Mouse (Mus musculus): Measurements from ENCODE around the gene Aicda. TPM values are rescaled to one million over a fixed set of nuclear protein-coding genes. Genes with fewer than 3 reads are reported as not detected.

Aicda gene
- total and polyA plus RNA-seq, 2 experiments from 2014 or later: 0.11 to 0.49 TPM

- WGBS: 80% methylated on average over 4 of the region's 4 CpGs
- no peaks in the 10 kb centered on the region for H3K36me3 ChIP-seq (ENCODE audit: insufficient read depth, low read length)
- no peak overlapping the region for H3K9ac ChIP-seq (replicated peaks; ENCODE audit: low read length, poor library complexity, severe bottlenecking)
- DNase-seq (ENCODE audit: low spot score) (no peak), ATAC-seq (ENCODE audit: low FRiP score) (no peak)
- no peak overlapping the region for H3K4me3 ChIP-seq (ENCODE audit: low read depth, low read length)
- H3K9me3 ChIP-seq (ENCODE audit: low read length): no peaks in the 10 kb centered on the region
- H3K4me2 ChIP-seq (ENCODE audit: low read depth, low read length, poor library complexity, severe bottlenecking): no peak overlapping the region
- no peak overlapping the region for H3K27ac ChIP-seq (ENCODE audit: low read depth, low read length)
- no peaks in the 10 kb centered on the region for H3K4me1 ChIP-seq (ENCODE audit: insufficient read depth, low read length)
- TF ChIP-seq CTCF (IDR thresholded peaks at IDR 0.05): no peak
- no peaks in the 10 kb centered on the region for H3K27me3 ChIP-seq (ENCODE audit: insufficient read depth, low read length)
These were observed 58.8 kb downstream of the Aicda start for GRCm38 (mm10) chr6:122612426-122612825.

Other genes starting within 250 kb of the Aicda start
- 47.2 and 51.5 TPM in 2 replicates for gene M6pr, start 245.1 kb upstream of the Aicda start, total RNA-seq (2014; rRNA removed)
- 42.1 and 44.0 TPM in 2 replicates for gene M6pr, start 245.1 kb upstream of the Aicda start, polyA plus RNA-seq (2015; fragmentation: Nextera tagmentation; extraction: Ambion mirVana)
- 60.5 and 67.1 TPM in 2 replicates for gene Phc1, start 213.2 kb upstream of the Aicda start, total RNA-seq (2014; rRNA removed)
- gene Phc1, start 213.2 kb upstream of the Aicda start, polyA plus RNA-seq (2015; fragmentation: Nextera tagmentation; extraction: Ambion mirVana): 24.7 and 26.8 TPM in 2 replicates
- 134 and 164 TPM in 2 replicates for gene Rimklb, start 55.0 kb upstream of the Aicda start, total RNA-seq (2014; rRNA removed)
- gene Rimklb, start 55.0 kb upstream of the Aicda start, polyA plus RNA-seq (2015; fragmentation: Nextera tagmentation; extraction: Ambion mirVana): 114 and 120 TPM in 2 replicates
- gene Mfap5, start 48.0 kb upstream of the Aicda start, total RNA-seq (2014; rRNA removed): 1.9 and 2.5 TPM in 2 replicates
- 6.5 and 10.1 TPM in 2 replicates for gene Mfap5, start 48.0 kb upstream of the Aicda start, polyA plus RNA-seq (2015; fragmentation: Nextera tagmentation; extraction: Ambion mirVana)
- gene Apobec1, start 48.6 kb downstream of the Aicda start, total RNA-seq (2014; rRNA removed): 0.88 and 0.90 TPM in 2 replicates
- gene Apobec1, start 48.6 kb downstream of the Aicda start, polyA plus RNA-seq (2015; fragmentation: Nextera tagmentation; extraction: Ambion mirVana): 1.7 and 2.1 TPM in 2 replicates
- gene Gdf3, start 56.3 kb downstream of the Aicda start, total RNA-seq (2014; rRNA removed): not detected in 2 replicates
- gene Gdf3, start 56.3 kb downstream of the Aicda start, polyA plus RNA-seq (2015; fragmentation: Nextera tagmentation; extraction: Ambion mirVana): not detected in 2 replicates
- gene Dppa3, start 72.6 kb downstream of the Aicda start, total RNA-seq (2014; rRNA removed): not detected in 2 replicates
- not detected in 2 replicates for gene Dppa3, start 72.6 kb downstream of the Aicda start, polyA plus RNA-seq (2015; fragmentation: Nextera tagmentation; extraction: Ambion mirVana)
- gene Nanog, start 153.7 kb downstream of the Aicda start, total RNA-seq (2014; rRNA removed): 0.09 and 0.16 TPM in 2 replicates
- 0.07 and 0.10 TPM in 2 replicates for gene Nanog, start 153.7 kb downstream of the Aicda start, polyA plus RNA-seq (2015; fragmentation: Nextera tagmentation; extraction: Ambion mirVana)
- gene Slc2a3, start 247.8 kb downstream of the Aicda start, total RNA-seq (2014; rRNA removed): 96.0 and 129 TPM in 2 replicates
- gene Slc2a3, start 247.8 kb downstream of the Aicda start, polyA plus RNA-seq (2015; fragmentation: Nextera tagmentation; extraction: Ambion mirVana): 48.4 and 50.1 TPM in 2 replicates